Comparison of ENCODE assay signal across 12 mouse cellular contexts in the genomic region with DNA sequence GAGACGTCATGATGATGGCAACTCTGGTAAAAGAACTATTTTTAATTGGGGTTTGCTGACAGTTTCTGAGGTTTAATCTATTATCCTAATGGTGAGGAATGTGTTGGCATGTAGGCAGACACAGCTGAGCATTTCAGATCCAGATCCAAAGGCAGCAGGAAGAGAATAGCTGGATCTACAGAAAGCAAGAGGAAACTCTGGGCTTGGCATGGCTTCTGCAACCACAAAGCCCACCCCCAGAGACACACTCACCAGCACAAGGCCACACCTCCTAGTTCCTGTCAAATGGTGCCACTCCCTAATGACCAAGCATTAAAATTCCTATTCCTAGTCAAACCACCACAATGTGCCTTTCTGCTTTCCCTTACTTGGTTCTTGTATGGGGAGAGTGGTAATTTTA. TPM values are rescaled to one million over a fixed set of nuclear protein-coding genes. Genes with fewer than 3 reads are reported as not detected.
A peak's percentile ranks its signal among the peaks of the same experiment; 100 is the strongest.
DNase-seq lines count a peak whose midpoint lies in the region; ATAC-seq and TF ChIP-seq lines count a peak whose summit lies in the region.
"Had no signal": no experiment of that assay in that cellular context is flagged by ENCODE, and none has a peak within 500 bp of the region (broad histone marks: within the 10 kb centered on the region; RNA-seq: fewer than 3 reads in every experiment).

No protein-coding gene starts in this region.

- H3K4me1 ChIP-seq in MEL (ENCODE audit: control insufficient read depth in 1 of 2, insufficient read depth in 2 of 2, low read length in 2 of 2): peaks cover 2 to 9% of the 10 kb centered on the region in 2 experiments; a peak in 3 of 4 replicates
- H3K4me1 ChIP-seq: embryonic facial prominence, embryonic 12.5 days; forebrain, embryonic 13.5 days; limb, embryonic 15.5 days had no signal

- H3K27ac ChIP-seq in MEL (ENCODE audit: control insufficient read depth, low read depth, low read length): no peak overlapping the region
- H3K27ac ChIP-seq: embryonic facial prominence, embryonic 12.5 days; forebrain, embryonic 13.5 days; gastrocnemius, adult 2 months; limb, embryonic 15.5 days had no signal

- TF ChIP-seq RAD21 in MEL (IDR thresholded peaks at IDR 0.05; ENCODE audit: low read depth, low read length): no peak

- no peaks in the 10 kb centered on the region for H3K79me2 ChIP-seq in MEL (ENCODE audit: control insufficient read depth, insufficient read depth, low read length, poor library complexity)

- no peak for TF ChIP-seq EP300 in MEL (IDR thresholded peaks at IDR 0.05; ENCODE audit: low read depth in 1 of 2, low read length in 2 of 2)

- peaks cover 0 to 9% of the 10 kb centered on the region in 2 experiments; a peak in 2 of 4 replicates for H3K36me3 ChIP-seq in MEL (ENCODE audit: control insufficient read depth in 1 of 2, insufficient read depth in 2 of 2, low read length in 2 of 2)
- H3K36me3 ChIP-seq: embryonic facial prominence, embryonic 12.5 days had no signal

- H3K9me3 ChIP-seq in MEL (replicated peaks; ENCODE audit: insufficient read depth, low read length): no peaks in the 10 kb centered on the region
- H3K9me3 ChIP-seq: embryonic facial prominence, embryonic 12.5 days; forebrain, embryonic 13.5 days; limb, embryonic 15.5 days had no signal

- peak; percentile 50; the same call in 1 of the 2 replicates for ATAC-seq in megakaryocyte-erythroid progenitor cell, adult 5-6 weeks (replicated peaks; ENCODE audit: low FRiP score, low TSS enrichment, poor library complexity, severe bottlenecking)
- ATAC-seq: forebrain, embryonic 13.5 days had no signal

- no peak overlapping the region for H3K4me3 ChIP-seq in MEL (ENCODE audit: control insufficient read depth in 1 of 2, insufficient read depth in 1 of 2, low read depth in 2 of 2, low read length in 2 of 2)
- H3K4me3 ChIP-seq: embryonic facial prominence, embryonic 12.5 days; forebrain, embryonic 13.5 days; gastrocnemius, adult 2 months; limb, embryonic 15.5 days had no signal

- TF ChIP-seq POLR2A in MEL (IDR thresholded peaks at IDR 0.05; ENCODE audit: control insufficient read depth in 1 of 2, insufficient read depth in 1 of 2, low read depth in 1 of 2, low read length in 2 of 2, poor library complexity in 1 of 2): no peak

- DNase-seq in MEL (ENCODE audit: low read depth, low spot score) (peak; percentile 69), R1 (ENCODE audit: low read depth, low spot score) (peak; percentile 20)
- DNase-seq in heart, postnatal 4 days: peak; percentile 14
- no peak for DNase-seq in kidney, postnatal 36 days
- DNase-seq in frontal cortex, adult 2 months (ENCODE audit: extremely low spot score in 1 of 2, low spot score in 1 of 2): no peak
- DNase-seq in cerebellum, adult 9-10 months: no peak
- DNase-seq: cerebellum, postnatal 10 days; gastrocnemius, adult 2 months had no signal

- no peak overlapping the region for H3K9ac ChIP-seq in MEL (ENCODE audit: control insufficient read depth, low read depth, low read length, poor library complexity, severe bottlenecking)
- H3K9ac ChIP-seq: embryonic facial prominence, embryonic 12.5 days; forebrain, embryonic 13.5 days; limb, embryonic 15.5 days had no signal

- H3K27me3 ChIP-seq in MEL (ENCODE audit: control insufficient read depth in 1 of 2, insufficient read depth in 2 of 2, low read length in 2 of 2): no peaks in the 10 kb centered on the region
- H3K27me3 ChIP-seq: embryonic facial prominence, embryonic 12.5 days; forebrain, embryonic 13.5 days; limb, embryonic 15.5 days had no signal

- TF ChIP-seq CTCF in MEL (IDR thresholded peaks at IDR 0.05 in 2 of 3, conservative IDR thresholded peaks at IDR 0.05 in 1 of 3; ENCODE audit: control insufficient read depth in 1 of 3, insufficient read depth in 1 of 3, low read depth in 2 of 3, low read length in 3 of 3, poor library complexity in 1 of 3, severe bottlenecking in 1 of 3): no peak

TF ChIP-seq in MEL, 35 proteins besides CTCF, POLR2A, EP300 and RAD21:
- no peak for TF ChIP-seq NRF1 (IDR thresholded peaks at IDR 0.05; ENCODE audit: insufficient read depth, low read depth, low read length, poor library complexity, severe bottlenecking)
- no peak for TF ChIP-seq USF2 (IDR thresholded peaks at IDR 0.05; ENCODE audit: borderline replicate concordance in 1 of 2, insufficient read depth in 1 of 2, low read depth in 1 of 2, low read length in 2 of 2)
- TF ChIP-seq MAZ (IDR thresholded peaks at IDR 0.05; ENCODE audit: low read depth, low read length): no peak
- no peak for TF ChIP-seq TCF12 (IDR thresholded peaks at IDR 0.05; ENCODE audit: low read depth, low read length)
- no peak for TF ChIP-seq ZMIZ1 (IDR thresholded peaks at IDR 0.05; ENCODE audit: low read depth, low read length)
- TF ChIP-seq USF1 (IDR thresholded peaks at IDR 0.05; ENCODE audit: low read depth, low read length): no peak

RNA-seq across cellular contexts. Expression of gene Cab39l, which starts 30.0 kb away (rescaled TPM):
- total RNA-seq in MEL (2012; rRNA removed): 22.6 and 24.2 TPM in 2 replicates
- polyA plus RNA-seq in MEL (2012; ENCODE audit: insufficient read depth in 1 of 2, insufficient read length in 2 of 2, low read depth in 1 of 2, low replicate concordance in 2 of 2, missing spikeins in 1 of 2): 10 to 100 TPM in 1 of 2 experiments, not detected in 1; 34.0 TPM
- total RNA-seq in heart, postnatal 4 days (2021): 10 to 100 TPM; 19.3 to 22.5 TPM
- total RNA-seq in megakaryocyte-erythroid progenitor cell, adult 5-6 weeks (2014; fragmentation: Nextera tagmentation): 29.7 and 30.6 TPM in 2 replicates
- 27.3 and 29.4 TPM in 2 replicates for total RNA-seq in megakaryocyte-erythroid progenitor cell, adult 5-6 weeks (2017)
- 15.4 and 17.8 TPM in 2 replicates for polyA plus RNA-seq in frontal cortex, adult 2 months (2012; rRNA removed)

RNA-seq across cellular contexts. Expression of gene Setdb2, which starts 30.1 kb away (rescaled TPM):
- total RNA-seq in MEL (2012; rRNA removed): 18.3 and 20.2 TPM in 2 replicates
- 10 to 100 TPM in 1 of 2 experiments, not detected in 1; 10.8 TPM for polyA plus RNA-seq in MEL (2012; ENCODE audit: insufficient read depth in 1 of 2, insufficient read length in 2 of 2, low read depth in 1 of 2, low replicate concordance in 2 of 2, missing spikeins in 1 of 2)
- 10 to 100 TPM; 11.7 to 12.8 TPM for total RNA-seq in heart, postnatal 4 days (2021)
- total RNA-seq in megakaryocyte-erythroid progenitor cell, adult 5-6 weeks (2014; fragmentation: Nextera tagmentation): 31.6 and 42.2 TPM in 2 replicates
- total RNA-seq in megakaryocyte-erythroid progenitor cell, adult 5-6 weeks (2017): 39.8 and 41.4 TPM in 2 replicates
- polyA plus RNA-seq in frontal cortex, adult 2 months (2012; rRNA removed): 4.9 and 5.7 TPM in 2 replicates

Comparison
In these comparisons a context has a peak if more than half of its experiments do, and no peak if none do; other contexts are left out.
1. DNase-seq: peak in MEL (single experiment), R1 (single experiment) and heart, postnatal 4 days (single experiment); none in kidney, postnatal 36 days (0 of 2), frontal cortex, adult 2 months (0 of 2) and cerebellum, adult 9-10 months (single experiment).